Mouse (Mus musculus): Measurements from ENCODE around the gene Map4k5.
A peak's percentile ranks its signal among the peaks of the same experiment; 100 is the strongest.

Gene Map4k5

DNA sequence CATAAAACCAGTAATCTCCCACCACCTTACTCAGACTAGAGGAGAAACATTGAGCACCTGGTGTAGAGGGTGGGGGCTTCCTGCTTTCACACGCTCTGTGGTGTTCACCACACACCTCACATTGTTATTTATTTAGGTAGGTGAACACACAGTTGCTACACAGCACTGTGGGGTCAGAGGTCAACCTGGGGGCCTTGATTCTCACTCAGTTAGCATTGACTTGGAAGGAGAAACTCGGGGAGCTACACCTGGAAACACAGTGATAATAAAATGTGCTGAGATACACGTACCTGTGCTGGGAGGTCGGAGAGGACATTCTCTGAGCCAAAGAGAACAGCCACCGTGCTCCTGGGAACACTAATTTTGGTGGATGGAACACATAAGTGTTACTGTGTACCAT is 104.6 kb downstream of the Map4k5 start:
- DNase-seq (ENCODE audit: low read depth, low spot score): no peak

DNA sequence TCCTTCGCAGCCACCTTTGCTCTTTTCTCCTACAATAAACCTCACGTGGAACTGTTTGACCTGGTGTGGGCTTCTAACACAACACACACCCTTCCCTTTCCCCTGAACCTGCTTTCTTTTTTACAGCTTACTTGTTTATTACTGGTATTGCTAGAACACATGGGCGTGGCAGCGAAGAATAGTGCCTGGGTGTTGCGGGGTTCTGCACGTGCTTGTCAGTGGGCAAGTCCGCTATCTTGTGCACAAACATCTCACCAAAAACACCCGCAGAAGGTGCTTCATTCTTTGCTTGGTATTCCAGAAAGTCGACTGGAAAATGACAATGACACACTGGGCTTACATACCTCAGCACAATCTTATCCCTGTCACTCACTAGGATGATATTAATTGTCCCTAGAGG is 107.5 kb downstream of the Map4k5 start:
- DNase-seq (ENCODE audit: low read depth, low spot score): no peak

DNA sequence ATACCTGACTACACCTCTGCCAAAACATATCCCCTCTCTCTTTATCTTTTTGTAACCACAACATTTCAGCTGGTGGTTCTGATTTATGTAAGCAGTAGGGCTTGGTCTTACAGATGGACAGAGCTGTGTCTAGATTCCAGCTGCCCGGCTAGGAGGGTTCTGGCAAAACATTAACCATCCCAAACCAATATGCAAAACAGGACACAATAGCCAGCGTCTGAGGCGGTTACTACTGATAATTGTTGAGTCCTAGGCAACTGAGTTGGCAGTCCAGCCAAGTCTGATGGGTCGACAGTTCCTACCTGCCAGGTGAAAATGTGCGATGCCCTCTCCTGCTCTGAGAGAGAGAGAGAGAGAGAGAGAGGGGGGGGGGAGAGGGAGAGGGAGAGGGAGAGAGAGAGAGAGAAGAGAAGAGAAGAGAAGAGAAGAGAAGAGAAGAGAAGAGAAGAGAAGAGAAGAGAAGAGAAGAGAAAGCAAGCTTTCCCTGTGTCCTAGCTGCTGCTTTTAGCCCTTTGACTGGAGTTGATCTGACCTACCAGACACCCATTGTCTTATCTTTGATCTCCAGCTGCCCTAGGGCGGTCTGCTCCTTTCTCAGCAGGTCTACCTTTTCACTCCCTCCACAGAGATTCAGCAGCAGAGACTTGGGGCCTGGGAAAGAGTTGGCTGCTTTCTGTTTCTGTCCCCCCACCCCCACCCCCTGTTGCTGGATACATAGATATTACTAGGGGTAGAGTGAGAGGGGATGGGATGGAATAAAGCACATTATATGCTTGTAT is 109.6 kb downstream of the Map4k5 start:
- peak; percentile 17 for DNase-seq (ENCODE audit: low read depth, low spot score)

GRCm38 (mm10) chr12:69781935-69782650 is 110.9 kb downstream of the Map4k5 start:
- no peak for DNase-seq (ENCODE audit: low read depth, low spot score)

GRCm38 (mm10) chr12:69781480-69781879 is 111.5 kb downstream of the Map4k5 start:
- no peak for DNase-seq (ENCODE audit: low read depth, low spot score)

DNA sequence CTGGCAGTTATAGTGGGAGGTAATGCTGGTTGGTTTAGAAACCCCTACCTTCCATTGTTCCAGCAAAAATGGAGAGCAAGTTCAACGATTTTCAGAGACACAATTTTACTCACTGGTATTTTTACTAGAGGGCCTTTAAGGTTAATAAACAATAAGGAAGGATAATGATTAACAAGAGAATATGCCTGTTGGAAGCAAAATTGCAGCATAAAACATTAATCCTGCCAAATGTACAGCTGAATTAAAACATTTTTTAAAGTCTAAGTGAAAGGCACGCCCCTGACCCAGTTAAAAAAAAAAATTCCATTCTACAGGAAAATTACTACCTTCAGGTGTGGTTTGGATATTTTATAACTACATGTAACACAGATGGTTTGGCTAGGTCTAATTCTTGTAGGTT is 115.0 kb downstream of the Map4k5 start:
- DNase-seq (ENCODE audit: low read depth, low spot score): no peak

DNA sequence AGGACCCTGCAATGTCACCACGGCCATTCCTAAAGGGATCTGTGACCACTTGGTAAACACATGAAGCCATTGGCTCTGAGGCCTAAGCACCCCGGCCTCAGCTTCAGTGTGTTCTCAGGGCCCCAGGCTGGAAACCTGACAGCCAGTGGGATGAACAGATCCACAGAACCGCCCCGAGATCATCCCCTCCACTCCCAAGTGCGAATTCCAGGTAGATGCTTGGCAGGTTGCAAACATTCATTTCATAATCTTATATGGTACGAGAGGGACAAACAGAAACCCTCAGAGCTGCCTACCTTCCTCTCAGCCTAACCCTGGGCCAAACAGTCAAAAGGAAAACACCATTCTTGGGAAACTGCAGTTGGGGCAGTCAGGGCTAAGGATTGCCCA is 115.7 kb downstream of the Map4k5 start:
- DNase-seq (ENCODE audit: low read depth, low spot score): no peak

DNA sequence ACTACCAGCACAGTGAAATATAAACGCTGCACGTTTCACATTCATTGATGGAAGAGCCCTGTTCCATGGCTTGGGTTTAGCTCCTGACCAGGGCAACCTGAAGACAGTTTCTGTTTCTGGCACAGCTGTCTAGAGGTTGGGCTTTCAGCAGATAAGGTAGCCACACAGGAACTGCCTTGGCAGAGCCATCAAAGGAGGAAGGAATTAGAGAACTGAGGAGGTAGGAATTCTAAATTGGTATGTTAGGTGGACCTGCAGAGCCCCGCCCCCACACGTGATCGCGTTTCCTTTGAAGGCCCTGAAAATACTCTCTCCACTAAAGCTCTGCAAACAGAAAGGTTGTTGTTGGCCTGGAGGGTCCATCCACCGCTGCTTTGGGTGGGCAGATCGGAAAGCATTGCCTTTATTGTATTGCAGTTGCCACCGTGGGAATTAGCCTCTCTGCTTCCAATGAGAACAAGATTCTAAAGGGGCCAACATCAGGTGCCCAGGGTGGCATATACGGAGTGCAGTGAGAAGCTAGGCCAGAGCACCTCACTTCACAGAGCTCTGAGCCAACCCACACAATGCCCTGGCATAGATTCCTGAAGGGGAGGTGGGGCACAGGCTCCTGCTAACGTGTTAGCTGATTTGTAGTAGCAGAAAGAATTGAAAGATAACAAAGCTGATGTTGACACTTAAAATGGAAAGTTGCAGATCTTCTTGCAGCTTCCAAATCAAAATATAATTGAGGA is 116.2 kb downstream of the Map4k5 start:
- DNase-seq (ENCODE audit: low read depth, low spot score): no peak

DNA sequence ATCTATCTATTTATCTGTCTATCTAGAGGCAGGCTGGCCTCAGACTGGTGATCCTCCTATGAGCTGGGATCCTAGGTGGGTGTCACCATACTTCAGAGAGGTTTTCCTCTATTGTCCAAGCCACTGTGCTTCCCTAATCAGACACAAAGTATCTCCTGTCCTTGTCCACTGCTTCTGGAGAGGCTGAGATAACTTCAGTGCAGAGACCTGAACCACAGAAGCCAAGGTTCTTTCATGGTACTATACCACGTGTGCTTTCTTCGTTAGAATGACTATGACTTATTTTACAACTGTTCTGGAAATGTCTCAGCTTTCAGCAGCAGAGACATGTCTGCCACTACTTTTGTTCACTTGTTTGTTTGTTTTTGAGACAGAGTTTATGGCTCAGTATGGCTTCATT is 124.2 kb downstream of the Map4k5 start:
- DNase-seq (ENCODE audit: low read depth, low spot score): no peak

- DNase-seq (ENCODE audit: low read depth, low spot score): no peak
Observed at GRCm38 (mm10) chr12:69767476-69768258, 125.3 kb downstream of the Map4k5 start.

DNA sequence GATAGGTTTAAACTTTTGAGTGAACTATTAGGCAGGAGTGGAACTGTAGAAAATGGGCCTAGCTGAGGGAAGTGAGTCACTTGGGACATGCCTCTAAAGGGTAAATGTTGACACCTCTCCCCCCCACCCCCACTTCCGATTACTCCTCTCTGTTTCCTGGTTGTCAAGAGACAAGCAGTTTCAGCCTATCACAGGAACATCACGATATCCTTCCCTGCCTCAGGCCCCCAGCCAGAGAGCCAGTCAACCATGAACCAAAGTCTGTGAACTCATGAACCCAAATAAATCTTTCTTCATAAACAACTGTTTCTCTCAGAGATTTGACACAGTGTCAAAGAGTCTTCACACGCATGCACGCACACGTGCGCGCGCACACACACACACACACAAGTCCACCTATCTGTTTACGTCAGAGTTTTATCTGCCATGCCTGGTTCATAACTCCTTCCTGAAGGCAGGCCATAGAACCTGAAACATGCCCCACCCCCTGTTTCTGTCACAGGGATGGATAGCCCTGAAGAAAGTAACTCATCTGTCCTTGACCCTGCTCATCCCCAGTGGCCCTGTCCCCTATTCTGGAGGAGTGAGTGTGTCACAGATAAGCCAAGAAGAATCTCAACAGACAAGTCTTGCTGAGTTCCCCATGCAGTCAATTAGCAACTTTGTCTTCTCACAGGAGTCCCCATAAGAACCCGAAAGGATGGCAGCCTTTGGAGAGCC is 126.7 kb downstream of the Map4k5 start:
- DNase-seq (ENCODE audit: low read depth, low spot score): no peak

GRCm38 (mm10) chr12:69765543-69765942 is 127.5 kb downstream of the Map4k5 start:
- no peak for DNase-seq (ENCODE audit: low read depth, low spot score)

DNA sequence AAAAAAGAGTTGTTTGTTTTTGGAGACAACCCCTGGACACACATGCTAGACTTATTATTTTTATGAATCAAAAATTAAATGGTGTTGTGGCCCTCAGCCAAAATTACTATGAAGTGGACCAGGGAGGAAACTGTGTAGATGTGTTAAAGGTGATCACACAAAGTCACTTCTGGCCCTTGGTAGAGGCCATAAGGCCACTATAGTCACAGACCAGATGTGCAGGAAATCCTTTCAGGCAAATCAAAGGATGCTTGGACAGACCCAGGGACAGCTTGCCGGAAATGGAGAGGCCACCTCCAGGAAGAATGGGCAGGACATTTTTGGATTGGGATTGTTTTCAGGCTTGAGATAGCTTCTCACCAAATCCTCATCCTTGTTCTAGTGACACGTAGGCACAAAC is 131.4 kb downstream of the Map4k5 start:
- DNase-seq (ENCODE audit: low read depth, low spot score): no peak

GRCm38 (mm10) chr12:69760743-69761406 is 132.1 kb downstream of the Map4k5 start:
- no peak for DNase-seq (ENCODE audit: low read depth, low spot score)

DNA sequence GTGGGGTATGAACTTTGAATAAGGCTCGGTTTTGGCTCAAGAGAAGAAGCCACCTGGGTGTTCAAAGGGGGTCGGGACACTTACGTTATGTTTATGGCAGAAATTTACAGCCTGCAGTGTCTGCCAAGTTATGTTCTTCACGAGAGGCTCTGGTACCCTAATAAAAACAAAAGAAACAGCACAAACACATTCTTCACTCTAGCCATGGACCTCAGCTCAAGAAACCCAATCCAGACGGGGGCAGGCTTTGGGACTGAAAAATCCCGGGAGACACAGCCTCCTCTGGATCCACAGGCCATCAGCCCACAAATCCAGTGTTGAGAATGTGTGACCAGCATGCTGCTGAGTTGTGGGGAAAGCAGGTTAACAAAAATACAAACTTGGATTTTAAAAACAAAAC is 133.0 kb downstream of the Map4k5 start:
- no peak for DNase-seq (ENCODE audit: low read depth, low spot score)

DNA sequence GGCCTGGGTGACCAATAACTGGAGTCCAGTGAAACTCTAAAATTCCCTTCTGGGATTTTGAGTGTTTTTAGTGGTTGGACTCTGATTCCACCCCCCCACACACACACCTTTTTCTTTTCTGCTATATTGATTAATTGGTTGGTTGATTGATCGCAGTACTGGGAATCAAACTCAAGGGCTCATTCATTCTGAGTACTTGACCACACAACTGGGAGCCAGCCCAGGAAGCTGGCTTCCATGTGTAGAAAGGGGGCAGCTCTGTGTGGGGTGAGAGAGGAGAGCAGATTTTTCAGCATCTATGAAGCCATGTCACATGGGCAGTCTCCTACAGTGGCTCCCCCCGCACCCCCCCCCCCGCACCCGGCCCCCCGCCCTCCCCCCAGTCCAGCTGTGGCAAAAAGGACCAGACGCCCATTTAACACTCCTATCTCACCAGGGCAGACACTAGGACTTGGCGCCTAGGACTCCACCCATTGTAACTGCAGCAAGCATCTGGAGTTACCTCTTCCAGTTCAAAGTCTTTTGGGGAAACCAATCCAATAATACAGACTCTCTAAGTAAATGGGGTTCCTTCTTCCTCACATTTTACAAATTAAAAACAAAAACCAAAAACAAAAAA is 133.6 kb downstream of the Map4k5 start:
- DNase-seq (ENCODE audit: low read depth, low spot score): no peak

- DNase-seq (ENCODE audit: low read depth, low spot score): no peak
Observed at GRCm38 (mm10) chr12:69758221-69759185, 134.5 kb downstream of the Map4k5 start.

DNA sequence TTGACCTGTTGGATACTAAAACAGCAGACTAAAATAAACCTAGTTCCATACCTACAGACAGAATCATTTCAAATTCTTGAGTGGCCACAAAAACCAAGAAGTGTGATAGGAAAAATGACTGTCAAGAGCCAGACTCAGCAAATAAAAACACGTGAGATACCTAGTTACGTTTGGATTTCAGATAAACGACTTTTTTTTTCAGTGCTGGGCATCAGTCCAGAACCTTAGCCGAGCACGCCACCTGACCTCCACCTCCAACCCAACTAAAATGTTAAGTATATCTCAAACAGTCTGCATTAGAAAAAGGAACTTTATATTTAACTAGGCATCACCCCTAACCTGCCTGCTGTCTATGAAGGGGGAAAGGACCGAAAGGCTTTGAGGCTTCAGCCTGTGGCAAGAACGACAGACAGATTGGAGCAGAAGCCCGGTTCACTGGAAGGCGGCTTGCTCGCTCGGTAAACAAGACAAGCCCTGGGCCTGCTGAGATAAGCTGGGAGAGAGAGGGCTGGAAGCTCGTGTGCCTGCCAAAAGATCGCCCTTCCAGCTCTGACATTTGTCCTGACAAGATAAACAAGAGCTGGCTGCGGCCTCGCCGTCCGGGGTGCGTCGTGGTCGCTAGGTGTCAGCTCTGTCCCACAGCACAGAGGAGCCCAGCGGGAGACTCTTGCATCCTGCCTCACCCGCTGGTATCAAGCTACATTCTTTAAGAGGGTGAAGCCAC is 135.4 kb downstream of the Map4k5 start:
- DNase-seq (ENCODE audit: low read depth, low spot score): peak; percentile 80

Data from ES-CJ7 (cell line).